Mouse (Mus musculus): ENCODE results near the gene Gucy2d. TPM values are rescaled to one million over a fixed set of nuclear protein-coding genes. Genes with fewer than 3 reads are reported as not detected.

Gene Gucy2d
- polyA plus RNA-seq, 1 experiment = not detected

- Histone ChIP-seq H3K4me3 (ENCODE audit: insufficient read depth, low read length) (no peak overlapping the region), H3K4me1 (ENCODE audit: control insufficient read depth, insufficient read depth, low read length) (no peaks in the 10 kb centered on the region), H3K27ac (ENCODE audit: insufficient read depth, low read length) (no peak overlapping the region)
- TF ChIP-seq CTCF (IDR thresholded peaks at IDR 0.05; ENCODE audit: extremely low read depth, insufficient read depth, low read length) (no peak), POLR2A (IDR thresholded peaks at IDR 0.05; ENCODE audit: extremely low read depth, insufficient read depth, low read length) (no peak)
These were observed 84.2 kb downstream of the Gucy2d start for GRCm38 (mm10) chr7:98524401-98524800.

DNA sequence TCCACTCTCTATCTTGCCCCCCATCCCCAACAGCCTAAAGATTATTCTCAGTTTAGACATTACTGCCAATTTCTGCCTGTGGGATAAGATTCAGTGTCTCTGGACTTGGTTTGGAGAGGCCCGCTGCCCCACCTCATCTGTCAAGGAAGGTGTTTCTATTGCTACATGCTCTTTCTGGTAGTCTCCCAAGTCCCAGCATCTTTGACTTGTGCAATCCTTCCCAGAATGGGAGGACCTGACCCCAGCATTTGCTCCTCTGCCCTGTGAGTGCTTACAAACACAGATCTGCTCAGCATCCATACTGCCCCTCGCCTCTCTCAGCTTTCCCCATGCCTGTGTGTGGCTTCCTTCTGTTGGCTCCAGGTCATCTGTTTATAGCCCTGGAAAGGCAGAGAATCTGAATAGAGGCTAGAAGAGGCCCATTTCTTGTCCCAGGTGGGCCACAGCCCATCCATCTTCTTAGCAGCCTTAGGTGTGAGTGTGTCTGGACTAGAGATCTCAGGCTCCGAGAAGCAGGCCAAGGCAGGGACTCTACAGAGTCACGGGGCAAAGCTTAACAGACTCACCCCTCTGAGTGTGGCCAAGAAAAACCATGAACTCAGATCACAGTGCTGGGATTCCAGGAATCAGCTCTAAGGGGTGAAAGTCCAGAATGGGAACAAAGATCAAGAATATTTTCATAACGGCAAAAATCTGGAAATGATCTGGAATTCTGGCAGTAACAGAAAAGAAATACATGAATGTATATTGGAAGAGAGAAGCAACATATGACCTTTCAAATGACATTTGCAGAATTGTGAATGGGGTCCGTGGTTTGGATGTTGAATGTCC lies 84.9 kb downstream of the Gucy2d start:
- TF ChIP-seq CTCF (IDR thresholded peaks at IDR 0.05; ENCODE audit: extremely low read depth, insufficient read depth, low read length) = no peak
- TF ChIP-seq POLR2A (IDR thresholded peaks at IDR 0.05; ENCODE audit: extremely low read depth, insufficient read depth, low read length) = no peak
- Histone ChIP-seq H3K4me1 (ENCODE audit: control insufficient read depth, insufficient read depth, low read length) (no peaks in the 10 kb centered on the region), H3K27ac (ENCODE audit: insufficient read depth, low read length) (no peak overlapping the region), H3K4me3 (ENCODE audit: insufficient read depth, low read length) (no peak overlapping the region)

Other genes starting within 250 kb of the Gucy2d start
- 0.40 and 0.61 TPM in 2 replicates for gene B3gnt6, start 240.9 kb upstream of the Gucy2d start, polyA plus RNA-seq (2012; rRNA removed)
- gene Acer3, start 119.2 kb upstream of the Gucy2d start, polyA plus RNA-seq (2012; rRNA removed) = 10.0 and 10.3 TPM in 2 replicates
- 2.2 and 3.1 TPM in 2 replicates for gene Tsku, start 79.1 kb upstream of the Gucy2d start, polyA plus RNA-seq (2012; rRNA removed)
- gene Lrrc32, start 48.9 kb downstream of the Gucy2d start, polyA plus RNA-seq (2012; rRNA removed) = 4.4 and 4.6 TPM in 2 replicates
- gene Emsy, start 216.4 kb downstream of the Gucy2d start, polyA plus RNA-seq (2012; rRNA removed) = 46.9 and 50.9 TPM in 2 replicates

Measured in cortical plate, adult 2 months (tissue).